Comparison of ENCODE assay signal across 25 mouse cellular contexts in the genomic region with DNA sequence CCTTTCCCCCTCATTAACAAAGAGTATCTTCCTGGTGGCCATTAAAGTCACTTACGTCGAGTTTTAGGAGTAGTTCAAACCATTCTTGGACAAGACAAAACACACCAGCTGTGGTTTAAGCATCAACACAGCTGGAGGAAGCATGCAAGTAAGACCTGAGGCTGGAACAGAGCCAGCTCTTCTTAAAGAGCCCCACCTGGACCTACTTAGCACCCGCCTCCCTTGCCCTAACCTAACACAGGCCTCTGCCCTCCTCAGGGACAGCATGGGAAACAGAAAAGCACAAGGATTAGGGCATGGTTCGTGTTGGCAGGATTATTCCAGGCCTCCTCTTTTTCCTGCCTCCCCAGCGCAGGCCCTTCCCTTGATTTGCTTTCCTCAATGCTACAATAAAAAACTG.
A peak's percentile ranks its signal among the peaks of the same experiment; 100 is the strongest.
DNase-seq lines count a peak whose midpoint lies in the region; ATAC-seq lines count a peak whose summit lies in the region.
"Had no signal": no experiment of that assay in that cellular context is flagged by ENCODE, and none has a peak within 500 bp of the region (broad histone marks: within the 10 kb centered on the region; RNA-seq: fewer than 3 reads in every experiment).

No protein-coding gene starts in this region.

- H3K4me2 ChIP-seq in limb, embryonic 11.5 days (ENCODE audit: low read depth, severe bottlenecking): no peak overlapping the region
- no peak overlapping the region for H3K4me2 ChIP-seq in embryonic facial prominence, embryonic 14.5 days (ENCODE audit: low read depth, low read length)
- no peak overlapping the region for H3K4me2 ChIP-seq in limb, embryonic 13.5 days (replicated peaks)
- no peak overlapping the region for H3K4me2 ChIP-seq in heart, embryonic 11.5 days
- H3K4me2 ChIP-seq: embryonic facial prominence, embryonic 13.5 days; heart, embryonic 15.5 days; hindbrain, embryonic 14.5 days had no signal

- H3K9ac ChIP-seq in limb, embryonic 11.5 days (ENCODE audit: low read length): no peak overlapping the region
- H3K9ac ChIP-seq in embryonic facial prominence, embryonic 14.5 days (ENCODE audit: low read depth, low read length): no peak overlapping the region
- H3K9ac ChIP-seq in limb, embryonic 13.5 days: no peak overlapping the region
- no peak overlapping the region for H3K9ac ChIP-seq in heart, embryonic 11.5 days (ENCODE audit: low read depth, low read length)
- H3K9ac ChIP-seq: embryonic facial prominence, embryonic 13.5 days; heart, embryonic 15.5 days; hindbrain, embryonic 14.5 days had no signal

- ATAC-seq in limb, embryonic 11.5 days (ENCODE audit: insufficient number of reproducible peaks, low FRiP score, low TSS enrichment, low read depth): peak; percentile 57; the same call in 1 of the 2 replicates
- peak; percentile 44; the same call in 1 of the 2 replicates for ATAC-seq in embryonic facial prominence, embryonic 14.5 days (ENCODE audit: low read depth)
- ATAC-seq in limb, embryonic 13.5 days (ENCODE audit: low FRiP score, low read depth): peak; percentile 77; the same call in 1 of the 2 replicates
- ATAC-seq in heart, embryonic 11.5 days (replicated peaks; ENCODE audit: insufficient number of reproducible peaks, low FRiP score, low TSS enrichment): no peak
- ATAC-seq: forebrain, embryonic 14.5 days; intestine, embryonic 16.5 days; Patski had no signal

- peak; percentile 51 for DNase-seq in limb, embryonic 11.5 days (ENCODE audit: low spot score)
- no peak for DNase-seq in limb, embryonic 10.5 days (ENCODE audit: low spot score)
- DNase-seq in embryonic facial prominence, embryonic 14.5 days (ENCODE audit: low spot score): peak; percentile 76
- no peak for DNase-seq in right cerebral cortex, postnatal 10 days (ENCODE audit: low spot score in 2 of 2)
- no peak for DNase-seq in thymus, postnatal 36 days
- DNase-seq: adrenal gland, adult 2 months; adrenal gland, postnatal 25 days; cerebellum, adult 18-20 months; cerebellum, adult 9-11 months; cerebellum, postnatal 36 days; gastrocnemius, postnatal 10 days; heart, adult 18-20 months had no signal

- no peak overlapping the region for H3K4me3 ChIP-seq in limb, embryonic 11.5 days (ENCODE audit: low read depth, low read length)
- no peak overlapping the region for H3K4me3 ChIP-seq in limb, embryonic 10.5 days
- no peak overlapping the region for H3K4me3 ChIP-seq in embryonic facial prominence, embryonic 14.5 days (ENCODE audit: low read depth, low read length)
- H3K4me3 ChIP-seq in limb, embryonic 13.5 days: no peak overlapping the region
- H3K4me3 ChIP-seq in heart, embryonic 11.5 days (ENCODE audit: low read depth, low read length): no peak overlapping the region
- H3K4me3 ChIP-seq: embryonic facial prominence, embryonic 13.5 days; erythroblast, embryonic 14.5 days; forebrain, embryonic 10.5 days; heart, embryonic 10.5 days; heart, embryonic 15.5 days; hindbrain, embryonic 10.5 days had no signal

- WGBS in limb, embryonic 11.5 days: 35% methylated on average over 5 of the region's 5 CpGs
- 50% methylated on average over 5 of the region's 5 CpGs for WGBS in limb, embryonic 10.5 days
- WGBS in embryonic facial prominence, embryonic 14.5 days: 23% methylated on average over 5 of the region's 5 CpGs
- WGBS in limb, embryonic 13.5 days: 18% methylated on average over 5 of the region's 5 CpGs
- 62% methylated on average over 5 of the region's 5 CpGs for WGBS in heart, embryonic 11.5 days (ENCODE audit: insufficient replicate concordance)

- no peaks in the 10 kb centered on the region for H3K27me3 ChIP-seq in limb, embryonic 11.5 days (ENCODE audit: control insufficient read depth, insufficient read depth, low read length)
- H3K27me3 ChIP-seq in limb, embryonic 10.5 days (ENCODE audit: low read depth, poor library complexity, severe bottlenecking): no peaks in the 10 kb centered on the region
- H3K27me3 ChIP-seq in embryonic facial prominence, embryonic 14.5 days (replicated peaks; ENCODE audit: control insufficient read depth, insufficient read depth, low read length): no peaks in the 10 kb centered on the region
- H3K27me3 ChIP-seq in limb, embryonic 13.5 days: no peaks in the 10 kb centered on the region
- H3K27me3 ChIP-seq in heart, embryonic 11.5 days (ENCODE audit: control insufficient read depth, insufficient read depth, low read length): no peaks in the 10 kb centered on the region
- H3K27me3 ChIP-seq: CH12.LX; heart, embryonic 15.5 days; Patski had no signal

- H3K36me3 ChIP-seq in limb, embryonic 11.5 days (ENCODE audit: control insufficient read depth, insufficient read depth, low read length): no peaks in the 10 kb centered on the region
- H3K36me3 ChIP-seq in limb, embryonic 10.5 days: no peaks in the 10 kb centered on the region
- H3K36me3 ChIP-seq in embryonic facial prominence, embryonic 14.5 days (ENCODE audit: control insufficient read depth, insufficient read depth, low read length): no peaks in the 10 kb centered on the region
- no peaks in the 10 kb centered on the region for H3K36me3 ChIP-seq in limb, embryonic 13.5 days
- H3K36me3 ChIP-seq in heart, embryonic 11.5 days (ENCODE audit: control insufficient read depth, insufficient read depth, low read length): no peaks in the 10 kb centered on the region
- H3K36me3 ChIP-seq: embryonic facial prominence, embryonic 13.5 days; forebrain, embryonic 10.5 days; heart, embryonic 10.5 days; heart, embryonic 15.5 days; hindbrain, embryonic 10.5 days had no signal

- H3K9me3 ChIP-seq in limb, embryonic 11.5 days (ENCODE audit: control insufficient read depth, low read length): no peaks in the 10 kb centered on the region
- no peaks in the 10 kb centered on the region for H3K9me3 ChIP-seq in limb, embryonic 10.5 days (replicated peaks)
- no peaks in the 10 kb centered on the region for H3K9me3 ChIP-seq in embryonic facial prominence, embryonic 14.5 days (ENCODE audit: control insufficient read depth, low read length)
- H3K9me3 ChIP-seq in limb, embryonic 13.5 days: no peaks in the 10 kb centered on the region
- no peaks in the 10 kb centered on the region for H3K9me3 ChIP-seq in heart, embryonic 11.5 days (replicated peaks; ENCODE audit: control insufficient read depth, low read length)
- H3K9me3 ChIP-seq: embryonic facial prominence, embryonic 13.5 days; forebrain, embryonic 10.5 days; heart, embryonic 10.5 days; heart, embryonic 15.5 days; hindbrain, embryonic 10.5 days had no signal

- H3K4me1 ChIP-seq in limb, embryonic 11.5 days (ENCODE audit: control insufficient read depth, insufficient read depth, low read length): peaks cover 11% of the 10 kb centered on the region
- H3K4me1 ChIP-seq in limb, embryonic 10.5 days: peaks cover 26% of the 10 kb centered on the region
- 0 out of 2 replicates have a peak, but pooled peaks cover 11% of the 10 kb centered on the region for H3K4me1 ChIP-seq in embryonic facial prominence, embryonic 14.5 days (ENCODE audit: control insufficient read depth, insufficient read depth, low read length)
- H3K4me1 ChIP-seq in limb, embryonic 13.5 days: peaks cover 26% of the 10 kb centered on the region
- no peaks in the 10 kb centered on the region for H3K4me1 ChIP-seq in heart, embryonic 11.5 days (ENCODE audit: control insufficient read depth, insufficient read depth, low read length)
- H3K4me1 ChIP-seq: heart, embryonic 10.5 days; heart, embryonic 15.5 days; hindbrain, embryonic 10.5 days had no signal

- no peak overlapping the region for H3K27ac ChIP-seq in limb, embryonic 11.5 days (replicated peaks; ENCODE audit: low read depth, low read length)
- H3K27ac ChIP-seq in limb, embryonic 10.5 days: no peak overlapping the region
- no peak overlapping the region for H3K27ac ChIP-seq in embryonic facial prominence, embryonic 14.5 days (replicated peaks; ENCODE audit: low read depth, low read length)
- H3K27ac ChIP-seq in limb, embryonic 13.5 days: no peak overlapping the region
- no peak overlapping the region for H3K27ac ChIP-seq in heart, embryonic 11.5 days (ENCODE audit: low read depth, low read length)
- H3K27ac ChIP-seq: embryonic facial prominence, embryonic 13.5 days; forebrain, embryonic 10.5 days; heart, embryonic 10.5 days; heart, embryonic 15.5 days; hindbrain, embryonic 10.5 days; hindbrain, embryonic 14.5 days had no signal

Comparison
In these comparisons a context has a peak if more than half of its experiments do, and no peak if none do; other contexts are left out.
1. DNase-seq: peak in limb, embryonic 11.5 days (single experiment) and embryonic facial prominence, embryonic 14.5 days (single experiment); none in limb, embryonic 10.5 days (single experiment), right cerebral cortex, postnatal 10 days (0 of 2) and thymus, postnatal 36 days (0 of 2).